Mouse (Mus musculus): ENCODE measurements at regions not wholly inside any gene's neighbourhood (a gene's known extent, or its start where the extent isn't known, plus 50 kb on each side); places are given as distances from the start of the nearest gene placed in this dataset.

DNA sequence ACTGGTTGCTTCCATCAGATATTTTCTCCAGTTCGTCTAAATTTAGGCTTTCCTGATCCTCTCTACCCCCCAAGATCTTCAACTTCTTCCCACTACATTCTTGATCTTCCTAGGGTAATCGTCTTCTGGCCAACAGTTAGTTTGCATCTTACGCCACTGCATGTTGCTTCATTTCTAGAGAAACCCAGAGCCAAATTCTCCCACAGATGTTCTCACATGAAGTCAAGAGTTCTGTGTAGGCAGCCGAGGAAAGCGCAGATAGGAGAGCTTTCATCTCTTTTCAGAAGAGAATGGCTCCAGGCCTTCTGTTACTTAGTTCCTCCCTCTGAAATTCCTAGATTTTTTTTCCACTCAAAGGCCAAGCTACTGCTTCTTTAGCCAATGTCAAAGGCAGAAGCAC lies 179.9 kb downstream of the Fgf10 start:
- no peak for DNase-seq

DNA sequence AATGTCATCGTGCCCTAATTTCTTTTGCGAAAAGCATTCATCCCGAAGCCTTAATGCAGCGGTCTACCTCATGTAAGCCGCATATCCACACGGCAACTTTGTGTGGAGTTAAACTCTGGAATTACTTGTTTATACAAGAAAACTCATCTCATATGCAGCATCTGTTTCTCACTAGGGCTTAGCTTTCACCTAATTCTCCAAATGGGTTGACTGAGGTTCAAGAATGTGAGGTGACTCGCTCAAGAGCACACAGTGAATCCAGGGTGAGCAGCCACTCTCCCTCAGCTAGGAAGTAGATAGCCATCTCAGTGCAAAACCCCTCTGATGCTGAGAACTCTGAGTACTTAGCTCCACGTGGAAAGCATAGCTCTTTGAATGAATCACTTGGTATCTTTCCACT lies 181.1 kb downstream of the Fgf10 start:
- DNase-seq, result no peak

DNA sequence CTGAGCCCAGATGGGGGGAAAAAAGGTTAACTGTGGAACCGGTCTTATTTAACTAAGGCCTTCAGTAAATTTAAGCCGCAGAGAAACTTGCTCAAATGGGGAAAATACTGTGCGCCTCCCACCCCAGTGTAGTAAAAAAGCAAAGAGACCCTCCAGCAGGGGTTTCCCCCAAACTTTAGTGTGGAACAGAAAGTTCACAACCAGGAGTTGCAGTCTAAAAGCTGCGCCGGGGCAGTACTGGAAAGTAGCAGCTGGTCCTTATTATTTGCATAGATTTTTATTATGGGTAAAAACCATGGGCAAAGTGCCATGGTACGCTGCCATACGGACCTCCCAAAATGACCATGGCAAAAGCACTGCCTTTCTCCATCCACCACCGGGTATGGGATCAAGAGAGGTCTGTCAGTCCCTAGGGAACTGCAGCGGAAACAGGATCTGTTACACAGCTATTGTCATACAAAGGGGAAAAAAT lies 216.8 kb downstream of the Fgf10 start:
- DNase-seq, result no peak

DNA sequence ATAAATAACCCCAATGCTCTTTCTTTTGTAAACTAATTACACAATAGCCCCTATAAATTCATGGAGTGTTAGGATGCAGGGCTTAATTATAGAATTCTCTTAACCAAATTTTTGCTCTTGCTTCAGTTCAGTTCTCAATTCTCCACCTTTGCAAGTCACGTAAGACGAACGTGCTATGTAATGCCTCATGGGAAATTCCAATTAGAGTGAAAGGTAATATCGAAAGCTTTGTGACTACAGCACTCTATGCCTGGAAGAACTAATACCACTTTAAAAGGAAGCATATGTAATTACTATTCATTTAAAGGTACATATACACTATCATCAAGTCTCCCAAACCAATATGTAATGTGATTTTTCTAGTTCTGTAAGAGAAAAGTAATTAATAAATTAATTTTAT lies 225.5 kb downstream of the Fgf10 start:
- no peak for DNase-seq

DNA sequence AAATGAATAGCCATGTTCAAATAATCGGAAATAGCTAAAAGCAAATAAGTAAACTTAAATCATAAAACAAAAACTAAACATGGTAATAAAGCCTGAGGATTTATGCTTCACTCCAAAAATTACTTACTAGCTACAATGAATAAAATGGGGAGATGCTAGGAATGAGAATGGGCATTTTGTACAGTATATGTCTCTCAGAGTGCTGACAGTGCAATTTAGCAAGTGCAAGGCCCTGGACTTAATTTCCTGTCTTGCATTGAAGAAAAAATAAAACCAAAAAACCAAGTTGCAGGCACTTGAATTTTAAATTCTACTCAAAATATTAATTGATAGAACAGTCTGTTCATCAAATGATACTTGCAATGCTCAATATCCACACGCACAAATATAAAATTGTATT lies 232.4 kb downstream of the Fgf10 start:
- DNase-seq, result no peak

DNA sequence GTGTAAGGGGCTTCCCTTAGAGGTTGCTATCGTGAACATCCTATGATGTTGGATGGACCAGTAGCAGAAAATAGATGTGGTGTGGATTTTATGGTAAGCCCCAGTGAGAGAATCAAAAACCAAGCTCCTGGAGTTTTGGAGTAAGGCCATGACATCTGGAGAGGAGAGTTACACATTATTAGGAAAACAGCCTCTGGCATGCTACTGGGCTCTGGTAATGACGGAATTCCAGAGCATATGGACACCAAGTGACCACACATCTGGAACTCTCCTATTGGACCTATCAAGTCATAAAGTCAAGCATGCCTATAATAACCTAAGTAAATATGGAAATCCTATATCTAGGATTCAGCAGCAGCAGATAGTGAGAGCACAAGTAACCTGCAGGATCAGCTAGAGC lies 240.8 kb downstream of the Fgf10 start:
- DNase-seq, result no peak

DNA sequence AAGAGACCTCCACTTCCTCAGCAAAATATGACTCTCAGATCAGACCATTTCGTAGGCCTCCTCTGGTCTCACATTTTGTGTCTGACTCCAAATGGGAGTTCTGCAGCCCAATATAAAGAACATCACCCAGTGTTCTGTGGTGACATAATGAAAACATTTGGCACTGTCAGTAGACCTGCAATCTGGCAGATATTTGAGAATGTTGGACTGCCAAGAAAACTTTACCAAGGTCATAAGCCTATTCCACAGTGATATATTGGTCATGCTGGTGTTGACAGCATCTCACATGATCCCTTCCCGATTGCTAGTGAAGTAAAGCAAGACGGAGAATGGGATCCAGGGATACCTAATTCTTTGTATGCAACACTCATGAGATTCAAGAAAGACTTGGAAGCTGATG lies 271.2 kb downstream of the Fgf10 start:
- no peak for DNase-seq

DNA sequence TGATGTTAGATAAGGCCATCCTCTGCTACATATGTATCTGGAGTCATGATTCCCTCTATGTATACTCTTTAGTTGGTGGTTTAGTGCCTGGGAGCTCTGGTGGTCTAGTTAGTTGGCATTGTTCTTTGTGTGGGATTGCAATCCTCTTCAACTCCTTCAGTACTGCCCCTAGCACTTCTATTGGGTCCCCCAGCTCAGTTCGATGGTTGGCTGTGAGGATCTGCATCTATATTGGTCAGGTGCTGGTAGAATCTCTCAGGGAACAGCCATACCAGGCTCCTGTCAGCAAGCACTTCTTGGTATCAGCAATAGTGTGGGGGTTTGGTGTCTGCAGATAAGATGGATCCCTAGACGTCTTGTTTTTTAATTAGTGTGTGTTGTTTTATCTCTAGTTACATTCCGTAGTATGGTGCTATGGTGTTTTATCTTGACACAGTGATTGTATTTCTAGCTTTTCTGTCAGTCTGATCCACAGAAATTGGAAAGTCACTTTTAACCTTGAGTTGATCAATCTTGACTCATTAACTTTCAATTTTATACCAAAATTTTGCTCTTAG lies 296.6 kb downstream of the Fgf10 start:
- no peak for DNase-seq

DNA sequence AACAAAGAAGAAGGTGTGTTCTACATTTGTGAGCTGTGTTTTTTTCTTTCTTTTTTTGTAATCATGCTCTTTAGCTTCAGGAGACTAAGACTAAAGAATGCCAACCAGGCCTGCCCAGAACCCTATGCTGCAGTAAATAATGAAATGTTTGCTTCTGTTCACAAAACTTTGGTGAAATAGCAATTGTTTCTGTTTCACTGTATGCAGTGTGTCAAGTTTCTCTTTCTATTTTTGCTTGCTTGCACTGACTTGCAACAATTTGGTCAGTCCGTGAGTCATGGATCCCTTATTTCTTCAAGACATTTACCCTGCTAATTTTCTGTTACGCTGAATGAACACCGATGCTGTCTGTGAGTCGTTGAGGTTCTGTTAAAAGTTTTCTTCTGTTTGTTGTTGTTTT lies 298.1 kb downstream of the Fgf10 start:
- DNase-seq, result no peak

DNA sequence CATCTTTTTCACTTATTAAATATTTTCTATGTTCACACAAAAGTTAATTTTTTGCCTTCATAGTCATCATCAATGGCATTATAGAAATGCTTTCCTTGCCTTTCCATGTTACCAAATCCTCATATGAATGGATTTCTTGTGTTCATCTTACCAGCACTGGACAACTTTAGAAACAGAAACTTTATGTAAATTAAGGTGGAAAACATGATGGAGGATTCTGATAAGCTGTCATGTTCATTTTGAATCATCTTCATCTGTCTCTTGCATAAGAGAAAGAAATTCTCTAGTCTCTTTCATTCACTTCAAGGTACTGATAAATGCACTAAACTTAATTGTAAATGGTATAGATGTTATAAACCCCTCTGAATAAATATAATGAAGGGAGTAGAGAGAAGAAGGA lies 305.4 kb downstream of the Fgf10 start:
- DNase-seq, result no peak

DNA sequence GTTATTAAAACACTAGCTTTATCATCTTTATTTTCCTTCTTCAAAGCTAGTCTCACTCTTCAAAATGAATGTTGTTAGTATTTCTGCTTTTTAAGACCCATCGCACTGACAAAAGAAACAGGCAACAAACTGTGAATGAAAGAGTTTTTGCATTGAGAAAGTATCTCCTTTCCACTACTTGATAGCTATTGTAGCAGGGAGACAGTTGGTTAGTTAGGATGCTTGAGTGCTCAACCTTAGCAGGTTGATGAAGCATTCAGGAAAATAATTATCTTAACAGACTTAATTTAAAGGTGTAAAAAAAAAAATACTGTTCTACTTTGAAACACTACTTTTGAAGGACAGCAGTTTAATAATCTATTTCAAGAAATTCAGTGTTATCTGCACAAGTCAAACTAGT lies 305.9 kb downstream of the Fgf10 start:
- DNase-seq, result no peak

DNA sequence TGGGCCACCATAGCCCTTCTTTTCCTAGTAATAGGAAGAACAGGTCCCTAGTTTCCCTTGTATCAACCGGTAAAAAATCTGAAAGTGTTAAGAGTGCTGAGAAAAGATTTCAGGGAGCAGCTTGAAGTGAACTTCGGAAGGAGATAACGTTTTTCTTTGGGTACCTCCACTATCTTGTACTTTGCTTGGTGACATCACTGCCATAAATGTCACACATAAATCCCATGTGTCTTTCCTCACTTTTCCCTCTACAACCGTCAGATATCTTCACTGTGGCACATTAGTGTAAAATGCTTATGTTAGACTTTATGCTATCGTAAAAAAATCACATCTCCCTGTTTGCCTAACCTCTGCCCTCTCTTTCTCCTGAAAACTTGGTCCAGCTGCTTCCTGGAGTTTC lies 309.9 kb downstream of the Fgf10 start:
- no peak for DNase-seq

DNA sequence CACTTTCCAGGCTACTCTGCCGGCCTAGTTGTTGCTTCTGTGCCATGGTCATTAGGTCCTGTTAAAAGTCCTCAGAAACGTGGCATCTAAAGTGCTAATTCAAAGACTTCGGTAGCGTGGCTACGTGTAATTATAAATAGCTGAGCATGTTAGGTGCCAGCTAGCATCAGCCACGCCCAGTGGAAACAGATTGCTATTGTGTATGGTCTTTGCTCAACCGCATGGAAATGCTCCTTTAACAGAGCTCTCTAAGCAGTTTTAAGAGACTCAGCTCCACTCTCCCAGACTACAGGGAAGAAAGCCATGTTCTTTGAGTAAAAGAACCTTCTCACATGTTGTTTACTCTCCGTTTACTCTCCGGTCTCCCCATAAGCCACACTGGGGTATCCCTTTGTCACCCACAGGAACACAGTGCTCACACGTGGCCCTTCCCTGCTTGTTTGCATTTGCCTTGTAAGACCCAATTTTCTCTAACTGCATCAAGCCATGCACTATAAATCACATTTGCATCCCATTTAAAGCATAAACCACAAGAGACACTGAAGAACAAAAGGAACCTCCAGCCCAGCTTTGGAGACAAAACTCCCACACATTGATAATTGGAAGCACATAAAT lies 311.7 kb downstream of the Fgf10 start:
- DNase-seq, result peak in 1 of 2 experiments; percentile 10

DNA sequence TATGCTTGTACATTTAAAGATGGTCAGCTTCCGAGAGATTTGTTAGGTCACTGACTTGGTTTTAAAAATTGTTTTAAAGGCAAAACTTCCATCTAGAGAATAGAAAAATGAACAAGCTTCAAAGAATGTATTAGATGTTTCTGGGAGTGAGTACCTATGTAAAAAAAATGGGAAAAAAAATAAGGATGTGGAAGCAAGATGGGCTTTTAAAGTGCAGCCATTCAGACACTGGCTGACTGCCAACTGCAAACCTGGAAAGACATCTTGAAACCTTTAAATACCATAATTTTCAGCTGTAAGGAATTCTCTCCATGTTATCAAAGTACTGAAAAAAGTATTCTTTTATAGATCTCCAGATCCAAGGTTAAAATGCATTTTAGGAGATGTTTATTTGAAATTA lies 315.7 kb downstream of the Fgf10 start:
- no peak for DNase-seq

DNA sequence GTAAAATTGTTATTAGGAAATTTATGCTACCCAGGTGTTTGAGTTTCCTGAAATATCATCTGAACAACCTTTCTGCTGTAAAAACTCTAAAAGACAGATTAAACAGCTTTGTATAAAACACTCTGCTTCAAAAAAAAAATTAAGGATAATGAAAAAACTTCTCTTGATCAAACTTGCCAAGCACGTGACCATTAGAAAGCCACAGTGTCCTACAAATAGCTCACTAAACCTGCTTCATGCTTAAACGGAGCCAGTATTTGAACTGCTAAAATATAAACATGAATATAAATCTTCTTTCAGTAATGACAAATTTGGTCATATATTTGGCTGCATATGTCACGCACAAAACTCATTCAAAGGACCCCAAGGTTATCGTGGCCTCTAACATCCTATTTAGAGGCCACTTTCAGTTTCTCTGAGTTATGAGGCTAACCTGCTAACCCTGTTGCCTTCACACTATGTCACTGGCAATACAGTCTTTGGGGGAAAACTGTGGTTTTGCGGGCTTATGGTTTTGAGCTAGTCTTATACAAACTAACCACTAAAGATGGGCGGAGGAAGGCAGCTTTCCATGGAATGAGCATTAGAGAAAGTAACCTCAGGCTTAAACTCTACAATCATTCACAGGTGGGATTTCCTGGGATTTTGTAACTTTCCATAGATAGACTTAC lies 355.8 kb downstream of the Fgf10 start:
- DNase-seq, result peak in 1 of 2 experiments; percentile 2

DNA sequence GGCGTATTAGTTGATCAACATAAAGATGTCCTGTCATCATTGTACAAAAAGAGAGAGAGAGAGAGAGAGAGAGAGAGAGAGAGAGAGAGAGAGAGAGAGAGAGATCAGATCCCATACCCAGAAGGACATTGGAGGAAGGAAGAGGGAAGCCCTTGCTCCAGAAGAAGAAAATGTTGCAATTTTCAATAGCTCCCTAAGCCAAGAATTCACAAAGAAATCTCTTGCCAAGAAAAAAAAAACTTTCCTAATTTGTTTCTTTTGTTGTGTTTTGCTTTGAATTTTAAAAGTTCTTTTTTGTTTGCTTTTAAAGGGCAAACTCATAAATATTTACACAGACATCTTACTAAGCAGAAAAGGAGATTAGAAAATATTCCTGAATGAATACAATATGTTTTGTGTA lies 370.0 kb downstream of the Fgf10 start:
- DNase-seq, result no peak

DNA sequence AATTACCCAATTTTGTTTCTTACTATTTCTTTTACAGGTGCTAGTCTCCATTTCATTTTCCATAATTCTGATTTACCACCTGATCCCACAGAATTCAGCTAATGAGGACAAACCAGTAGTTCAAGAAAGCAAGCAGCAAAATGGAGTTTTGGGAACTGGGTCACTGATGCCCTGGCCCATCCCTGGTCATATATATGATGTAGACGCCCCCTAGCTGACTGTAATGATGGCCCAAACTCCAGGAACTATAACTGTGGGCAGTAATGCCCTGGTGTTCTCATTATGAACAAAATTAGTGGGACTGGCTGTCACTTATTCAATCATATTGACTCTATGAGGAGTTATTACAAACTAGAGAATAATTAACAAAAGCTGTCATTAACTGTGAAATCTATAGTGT lies 375.5 kb downstream of the Fgf10 start:
- no peak for DNase-seq

DNA sequence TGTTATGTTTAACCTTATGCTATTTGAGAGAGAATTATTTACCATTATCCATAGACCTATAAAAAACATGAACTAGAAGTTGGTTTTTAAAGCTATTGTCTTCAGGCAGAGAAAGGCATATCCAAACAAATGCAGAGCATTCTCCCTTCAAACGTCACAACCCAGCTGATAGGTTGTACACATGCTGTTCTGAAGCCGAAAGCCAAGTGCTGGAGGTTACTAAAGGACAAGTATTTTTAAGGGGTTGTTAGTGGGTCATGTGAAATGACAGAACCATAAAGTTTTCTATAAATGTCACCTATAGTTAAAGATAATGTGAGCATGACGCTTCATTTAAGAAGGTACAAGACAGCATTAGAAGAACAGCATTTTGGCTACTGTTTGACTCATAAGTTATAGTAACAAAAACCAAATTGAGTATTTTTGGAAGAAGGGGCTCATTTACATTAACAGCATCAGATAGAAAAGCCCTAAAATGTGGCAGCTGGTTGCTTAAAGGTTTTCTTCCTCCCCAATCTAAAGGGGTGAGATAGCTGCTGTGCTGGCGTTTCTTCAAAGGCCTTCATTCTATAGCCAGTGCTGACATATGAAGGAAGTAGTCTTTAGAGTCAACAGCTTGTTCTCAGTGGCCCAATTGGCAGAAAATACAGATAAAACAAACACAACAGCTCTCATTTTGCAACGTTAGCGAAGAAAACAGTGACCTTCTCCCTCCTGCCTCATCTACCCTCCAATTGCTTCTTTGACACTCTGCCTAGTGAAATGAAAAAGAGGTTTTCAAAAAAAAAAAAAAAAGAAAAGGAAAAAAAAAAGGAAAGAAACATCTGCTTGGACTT lies 359.4 kb upstream of the Paip1 start:
- no peak for DNase-seq

DNA sequence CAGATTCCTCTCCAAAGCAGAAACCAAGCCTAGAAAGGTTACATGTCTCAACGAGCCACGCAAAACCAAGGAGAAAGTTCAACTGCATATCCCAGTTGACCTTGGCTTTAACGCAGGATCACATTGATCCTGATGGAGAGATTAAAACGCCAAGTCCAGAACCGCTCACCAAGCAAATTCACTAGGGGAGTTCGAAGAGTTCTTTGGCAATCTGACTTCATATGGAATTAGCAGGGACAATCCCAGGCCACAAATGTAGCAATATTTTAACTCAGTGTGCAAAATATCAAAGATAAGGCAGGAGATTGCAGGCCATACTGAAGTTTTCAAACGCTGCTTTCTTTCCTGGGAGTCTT lies 358.8 kb upstream of the Paip1 start:
- no peak for DNase-seq

DNA sequence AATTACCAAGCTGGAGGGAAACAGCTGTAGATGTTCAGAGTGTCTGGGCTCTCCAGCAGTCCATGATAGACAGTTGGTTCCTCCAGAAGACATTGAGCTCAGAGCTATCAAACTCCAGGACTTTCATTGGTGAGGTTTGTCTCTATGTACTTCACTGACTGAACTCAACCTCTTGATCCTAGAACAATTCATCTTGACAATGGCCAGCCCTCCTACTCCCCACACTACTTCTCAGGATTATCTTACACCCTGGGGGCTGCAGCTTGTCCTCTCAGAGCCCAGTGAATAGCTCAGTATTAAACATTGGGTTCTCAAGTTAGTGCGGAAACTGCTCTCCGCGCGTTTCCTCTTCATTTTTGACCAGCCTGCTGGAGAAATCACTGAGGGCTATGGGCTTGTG lies 349.2 kb upstream of the Paip1 start:
- no peak for DNase-seq

DNA sequence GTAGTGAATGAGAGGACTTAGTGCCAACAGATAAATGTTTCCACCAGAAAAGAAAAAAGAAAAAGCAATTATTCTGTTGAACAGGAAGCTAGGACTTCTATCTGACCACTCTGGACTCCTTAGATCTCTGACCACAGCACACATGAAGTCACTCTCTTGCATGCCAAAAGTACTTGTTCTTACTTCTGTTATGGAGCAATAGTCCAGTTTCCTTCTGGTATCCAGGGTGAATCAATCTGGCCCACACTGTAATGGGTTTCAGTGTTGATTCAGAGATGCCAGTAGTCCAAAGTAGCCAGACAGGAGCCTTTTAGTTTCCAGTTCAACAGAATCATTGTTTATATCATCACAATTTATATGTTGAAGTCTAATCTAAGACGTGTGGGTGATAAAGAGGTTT lies 346.7 kb upstream of the Paip1 start:
- no peak for DNase-seq

DNA sequence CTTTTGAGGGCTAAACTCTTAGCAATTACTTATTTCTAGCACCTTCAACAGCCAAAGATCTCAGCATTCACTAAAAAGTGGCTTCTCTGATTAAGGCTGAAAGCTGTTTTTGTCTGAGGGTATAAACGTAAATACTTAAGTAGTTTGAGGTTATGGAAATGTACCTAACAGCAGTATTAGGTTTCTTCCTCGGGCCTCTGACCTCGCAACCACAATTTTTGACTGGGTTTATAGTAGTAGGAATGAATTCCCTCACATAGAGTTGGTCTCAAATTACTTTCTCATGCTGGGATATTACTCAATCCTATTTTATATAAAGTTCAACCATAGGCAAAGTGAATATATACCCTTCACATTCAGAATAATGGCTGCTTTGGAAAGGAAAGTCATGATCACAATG lies 310.5 kb upstream of the Paip1 start:
- no peak for DNase-seq

DNA sequence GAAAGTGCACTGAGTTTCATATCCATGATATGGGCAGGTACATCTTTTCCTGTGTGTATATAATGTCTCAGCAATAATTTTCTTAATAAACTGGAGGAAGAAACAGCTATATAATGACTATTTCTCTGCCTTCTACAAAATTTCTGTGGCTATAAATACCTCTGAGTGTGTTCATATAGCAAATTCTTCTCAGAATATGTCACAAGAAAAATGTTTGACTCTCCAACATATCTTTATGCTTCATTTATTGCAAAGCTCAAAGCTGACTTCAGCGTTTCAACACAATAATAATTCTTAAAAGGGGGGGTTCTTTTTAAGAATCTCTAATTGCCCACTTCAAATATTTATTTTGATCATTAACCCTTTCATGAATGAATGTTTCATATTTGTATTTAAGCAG lies 310.0 kb upstream of the Paip1 start:
- DNase-seq, result no peak

DNA sequence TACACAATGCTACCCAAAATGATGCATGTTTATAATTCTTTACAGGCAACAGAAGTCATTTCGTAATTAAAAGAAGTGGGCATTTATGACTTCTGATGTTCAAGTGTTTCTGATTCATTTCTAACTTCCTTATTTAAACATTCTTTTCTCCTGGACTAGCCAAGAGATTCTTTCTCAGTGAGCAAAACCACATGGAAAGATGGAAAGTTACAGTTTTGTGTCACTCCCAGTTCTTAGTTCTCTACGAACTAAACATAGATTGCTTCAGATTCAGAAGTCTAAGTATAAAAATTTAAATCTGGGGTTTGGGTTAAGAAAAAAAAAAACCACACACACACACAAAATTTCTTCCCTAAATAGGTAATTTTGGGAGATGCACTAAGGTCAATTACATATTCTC lies 288.0 kb upstream of the Paip1 start:
- no peak for DNase-seq
